Mouse (Mus musculus): Measurements from ENCODE around the gene Gnb1l.

- TF ChIP-seq CTCF (IDR thresholded peaks at IDR 0.05; ENCODE audit: borderline replicate concordance, insufficient read depth, low read length) = no peak
- TF ChIP-seq POLR2A (IDR thresholded peaks at IDR 0.05; ENCODE audit: low read depth, low read length) = no peak
Observed at GRCm38 (mm10) chr16:18543151-18543829, 44.8 kb downstream of the Gnb1l start.
